Mouse (Mus musculus): ENCODE data around the gene Kynu.

Kynu gene

DNA sequence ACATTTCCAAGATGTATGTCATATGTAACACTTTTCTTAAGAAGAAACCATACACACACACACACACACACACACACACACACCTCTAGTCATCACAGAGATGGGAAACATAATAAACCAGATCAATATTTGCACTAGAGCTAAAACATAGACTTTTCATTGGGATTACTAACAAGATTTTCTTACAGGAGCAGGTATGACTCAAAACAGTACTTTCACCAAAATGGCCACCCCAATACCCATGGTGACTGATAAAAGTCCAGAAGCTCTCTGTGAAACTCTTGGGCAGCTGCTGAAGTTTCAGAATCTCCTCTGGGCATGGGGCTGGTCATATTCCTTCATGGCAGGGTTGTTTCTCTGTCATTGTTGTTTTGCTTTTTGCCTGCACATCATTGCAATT lies 114.5 kb downstream of the Kynu start:
- no peak for DNase-seq

- DNase-seq = peak; percentile 76 to 80
Measured at GRCm38 (mm10) chr2:43673619-43674018, 118.5 kb downstream of the Kynu start.

DNA sequence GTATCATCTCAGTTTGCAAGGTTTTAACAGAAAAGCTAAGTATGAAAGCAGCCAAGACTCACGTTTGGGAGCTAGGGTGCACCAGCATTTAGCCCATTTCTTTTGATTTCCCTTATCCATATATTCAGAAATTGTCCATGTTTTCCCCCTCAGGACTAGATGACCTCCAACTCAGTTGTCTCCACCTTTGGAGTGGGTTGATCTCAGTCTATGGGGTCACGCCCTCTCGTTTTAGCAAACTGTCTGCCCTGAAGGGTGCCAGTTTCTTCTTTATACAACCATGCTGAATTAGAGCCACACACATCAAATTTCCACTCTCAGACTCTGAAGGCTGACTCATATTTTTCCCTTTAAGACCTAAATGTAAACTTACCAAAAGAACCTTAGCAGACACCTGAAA lies 119.0 kb downstream of the Kynu start:
- DNase-seq = no peak

- no peak for DNase-seq
Measured at GRCm38 (mm10) chr2:43675277-43675676, 120.1 kb downstream of the Kynu start.

DNA sequence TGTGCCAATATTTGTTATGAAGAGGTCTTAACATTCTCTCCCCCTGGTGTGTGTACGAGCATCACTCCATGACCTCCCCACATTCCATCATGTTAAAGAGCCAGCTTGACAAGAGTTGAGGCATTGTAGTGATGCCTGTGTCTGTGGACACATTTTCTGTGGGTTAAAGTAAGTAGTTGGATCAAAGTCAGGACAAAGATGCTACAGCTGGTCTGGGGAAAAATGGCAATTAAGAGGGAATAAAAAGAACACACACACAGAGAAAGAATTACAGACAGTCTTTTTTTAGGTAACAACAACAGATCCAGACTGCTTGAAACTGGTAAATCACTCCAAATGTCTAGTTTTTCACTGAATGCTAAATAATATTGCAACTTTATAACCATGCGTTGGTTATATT lies 135.3 kb downstream of the Kynu start:
- no peak for DNase-seq

GRCm38 (mm10) chr2:43691290-43691689 lies 136.2 kb downstream of the Kynu start:
- DNase-seq = no peak

DNA sequence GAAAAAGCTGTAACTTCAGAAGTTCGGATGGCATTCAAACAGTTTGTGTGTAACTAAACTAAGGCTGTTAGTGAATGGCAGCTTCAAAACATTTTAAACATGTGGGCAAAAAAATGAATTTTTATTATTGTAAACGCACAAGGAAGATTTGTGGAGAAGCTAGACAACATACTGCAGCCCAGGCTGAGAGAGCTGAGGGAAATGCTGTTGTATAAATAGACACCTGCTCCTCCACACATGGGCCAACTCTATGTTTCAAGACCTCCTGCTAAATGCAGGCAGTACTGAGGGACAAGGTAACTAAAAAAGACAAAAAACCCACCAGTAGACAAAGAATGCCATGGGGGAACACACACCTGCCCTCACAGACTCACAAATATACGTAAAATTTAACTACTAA lies 140.5 kb downstream of the Kynu start:
- DNase-seq = no peak

- no peak for DNase-seq
Measured at GRCm38 (mm10) chr2:43712611-43713138, 157.5 kb downstream of the Kynu start.

DNA sequence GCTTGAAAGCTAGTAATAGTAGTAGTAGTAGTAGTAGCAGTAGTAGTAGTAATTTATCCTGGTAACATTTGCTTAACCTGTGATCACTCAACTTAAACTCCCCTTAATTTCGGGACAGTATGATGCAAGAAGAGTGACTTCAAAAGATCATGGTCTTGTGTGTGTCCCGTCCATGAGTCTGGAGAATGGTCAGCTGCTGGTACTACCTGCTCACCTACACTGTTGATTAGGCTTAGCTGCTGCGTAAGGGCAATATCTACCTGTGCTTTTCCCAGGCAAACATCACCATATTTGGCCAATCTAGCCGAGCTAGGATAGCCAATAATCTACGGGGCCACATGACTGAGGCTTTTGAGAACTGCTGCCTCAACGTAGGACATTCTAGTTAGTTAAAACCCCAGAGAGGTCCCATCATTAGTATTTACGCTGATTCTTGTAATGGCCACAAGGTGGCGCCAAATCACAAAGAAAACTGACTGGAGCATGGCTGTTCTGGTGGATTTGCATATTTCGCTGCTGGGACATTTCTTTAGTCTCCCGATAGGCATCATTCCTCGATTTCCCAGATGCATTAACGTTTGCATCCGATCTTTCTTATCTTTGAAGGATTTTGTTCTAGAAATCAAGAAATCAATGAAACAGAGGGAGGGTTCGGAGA lies 167.4 kb downstream of the Kynu start:
- peak; percentile 73 to 77 for DNase-seq

DNA sequence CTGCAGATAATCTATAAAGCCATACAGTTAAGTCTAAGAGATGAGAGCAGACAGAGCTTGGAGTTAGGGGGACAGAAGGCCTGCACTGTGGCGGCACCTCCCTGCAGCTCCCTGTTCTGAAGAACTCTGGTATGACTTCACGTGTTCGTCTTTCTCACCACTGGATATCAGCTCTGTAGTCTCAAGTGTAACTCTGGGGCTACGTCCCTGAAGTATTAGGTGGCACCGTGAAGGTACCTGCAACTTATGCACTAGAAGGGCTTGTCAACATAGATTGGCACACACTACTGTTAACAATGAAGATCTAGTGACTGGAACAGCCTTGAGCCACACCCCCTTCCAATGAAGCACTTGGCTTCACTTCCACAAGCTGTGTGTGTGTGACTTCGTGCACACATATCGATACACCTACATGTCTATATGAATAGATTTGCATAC lies 168.0 kb downstream of the Kynu start:
- DNase-seq = peak in 1 of 2 experiments; percentile 12

DNA sequence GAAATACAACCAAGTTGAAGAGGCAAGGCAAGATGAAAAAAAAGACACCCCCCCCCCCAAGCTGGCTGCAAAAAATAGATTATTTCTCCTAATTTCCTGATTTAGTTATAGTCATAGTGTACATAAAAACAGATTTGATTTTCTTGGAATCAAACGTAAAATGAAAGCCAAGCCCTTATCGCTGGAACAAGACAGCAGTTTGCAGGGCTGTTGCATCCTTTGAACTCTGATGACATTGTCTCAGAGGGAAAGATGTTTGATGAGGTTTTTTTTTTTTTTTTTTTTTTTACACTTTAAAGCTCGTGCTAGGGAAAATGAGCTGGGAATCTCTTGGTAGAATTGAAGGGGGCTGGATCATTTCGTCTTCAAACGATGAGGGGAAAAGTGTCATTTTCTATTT lies 172.1 kb downstream of the Kynu start:
- DNase-seq = no peak

DNA sequence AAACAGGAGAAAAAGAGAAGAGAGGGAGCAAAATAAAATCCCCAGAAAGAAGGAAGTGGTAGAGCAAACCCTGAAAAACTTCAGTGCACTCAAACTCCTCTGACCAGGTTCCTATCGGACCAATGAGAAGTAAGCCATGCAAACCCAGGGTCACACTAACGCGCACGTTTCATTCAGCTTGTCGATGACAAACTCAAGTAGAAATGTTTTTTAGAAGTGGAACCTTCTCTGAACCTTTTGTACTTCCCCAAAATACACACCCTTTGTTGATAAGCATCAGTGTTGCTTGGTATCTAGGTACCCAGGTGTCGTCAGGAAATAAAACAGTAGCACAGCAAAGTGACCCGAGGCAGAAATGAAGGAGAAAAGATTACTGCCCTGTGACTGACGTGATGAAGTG lies 172.6 kb downstream of the Kynu start:
- DNase-seq = no peak

- DNase-seq = no peak
Measured at GRCm38 (mm10) chr2:43728831-43729230, 173.7 kb downstream of the Kynu start.

All from cerebellum, postnatal 10 days (tissue).